Mouse (Mus musculus) midbrain, embryonic 16.5 days (tissue): ENCODE data around the gene Ypel2. TPM values are rescaled to one million over a fixed set of nuclear protein-coding genes. Genes with fewer than 3 reads are reported as not detected.

ENCODE experiments used
- ATAC-seq: fragments of 200-750 bp; cut with Nextera tagmentation; 2 replicates; pipeline ENCODE4 v1.8.0; 2017; ENCODE audit warnings: moderate TSS enrichment
- H3K27ac ChIP-seq: fragments of 300-500 bp; sonication (generic); 2 replicates; pipeline ENCODE4 v1.5.1; 2014; ENCODE audit warnings: mild to moderate bottlenecking, low read length, mixed read lengths
- H3K27me3 ChIP-seq: fragments of 300-500 bp; sonication (generic); 2 replicates; pipeline ENCODE4 v1.6.1; 2014; ENCODE audit warnings: low read depth, low read length, mixed read lengths; ENCODE audit not compliant: control insufficient read depth, insufficient read depth
- H3K36me3 ChIP-seq: fragments of 300-500 bp; sonication (generic); 2 replicates; pipeline ENCODE4 v1.6.1; 2014; ENCODE audit warnings: mild to moderate bottlenecking, low read length, moderate library complexity, mixed read lengths; ENCODE audit not compliant: control insufficient read depth, insufficient read depth
- H3K4me1 ChIP-seq: fragments of 300-500 bp; sonication (generic); 2 replicates; pipeline ENCODE4 v1.6.1; 2014; ENCODE audit warnings: mild to moderate bottlenecking, low read length, mixed read lengths; ENCODE audit not compliant: control insufficient read depth, insufficient read depth
- H3K4me2 ChIP-seq: fragments of 300-500 bp; sonication (generic); 2 replicates; pipeline ENCODE4 v1.6.1; 2014; ENCODE audit warnings: mild to moderate bottlenecking, low read length, mixed read lengths
- H3K4me3 ChIP-seq: fragments of 300-500 bp; sonication (generic); 2 replicates; pipeline ENCODE4 v1.5.1; 2014; ENCODE audit warnings: low read depth, mild to moderate bottlenecking, low read length, moderate library complexity, mixed read lengths
- H3K9ac ChIP-seq: fragments of 300-500 bp; sonication (generic); 2 replicates; pipeline ENCODE4 v1.6.1; 2014; ENCODE audit warnings: low read depth, low read length, mixed read lengths
- H3K9me3 ChIP-seq: fragments of 300-500 bp; sonication (generic); replicated peaks from 2 replicates; pipeline ENCODE4 v1.6.1; 2014; ENCODE audit warnings: mild to moderate bottlenecking, low read length, mixed read lengths; ENCODE audit not compliant: control insufficient read depth, poor library complexity, severe bottlenecking
- WGBS: fragments of 180-500 bp; shearing (Covaris S2); extraction: QIAGEN DNeasy Blood & Tissue Kit; methylation state at CpG from one replicate; pipeline ENCODE4 v1.1.7; 2014; 5-methylcytosine and 5-hydroxymethylcytosine counted together
- polyA plus RNA-seq: library from polyadenylated mRNA; unstranded; fragments of >200 nt; fragmentation: Nextera tagmentation; extraction: Ambion mirVana; gene quantifications from 2 replicates; pipeline ENCODE4 v1.2.1, GENCODE M21; 2015

Gene Ypel2
- polyA plus RNA-seq, 1 experiment from 2014 or later: 6.5 TPM

- no peaks in the 10 kb centered on the region for H3K9me3 ChIP-seq
- H3K27ac ChIP-seq: no peak overlapping the region
- ATAC-seq: no peak
- H3K4me1 ChIP-seq: peaks cover 3% of the 10 kb centered on the region
- H3K27me3 ChIP-seq: no peaks in the 10 kb centered on the region
- WGBS: 55% methylated on average over 8 of the region's 8 CpGs
- H3K9ac ChIP-seq: no peak overlapping the region
- H3K4me3 ChIP-seq: no peak overlapping the region
- H3K4me2 ChIP-seq: no peak overlapping the region
- H3K36me3 ChIP-seq: no peaks in the 10 kb centered on the region
Observed at GRCm38 (mm10) chr11:86951672-86952071, 41.8 kb downstream of the Ypel2 start.

- H3K36me3 ChIP-seq: no peaks in the 10 kb centered on the region
- no peak overlapping the region for H3K27ac ChIP-seq
- no peak for ATAC-seq
- peaks cover 5% of the 10 kb centered on the region for H3K4me1 ChIP-seq
- no peak overlapping the region for H3K9ac ChIP-seq
- H3K9me3 ChIP-seq: no peaks in the 10 kb centered on the region
- no peak overlapping the region for H3K4me2 ChIP-seq
- 74% methylated on average over 3 of the region's 3 CpGs for WGBS
- no peak overlapping the region for H3K4me3 ChIP-seq
- H3K27me3 ChIP-seq: no peaks in the 10 kb centered on the region
Observed at GRCm38 (mm10) chr11:86950491-86950890, 43.0 kb downstream of the Ypel2 start.

- no peak overlapping the region for H3K4me2 ChIP-seq
- no peak overlapping the region for H3K4me3 ChIP-seq
- WGBS: 66% methylated on average over 9 of the region's 9 CpGs
- no peaks in the 10 kb centered on the region for H3K27me3 ChIP-seq
- no peak overlapping the region for H3K9ac ChIP-seq
- H3K27ac ChIP-seq: no peak overlapping the region
- no peaks in the 10 kb centered on the region for H3K9me3 ChIP-seq
- H3K36me3 ChIP-seq: no peaks in the 10 kb centered on the region
- peaks cover 5% of the 10 kb centered on the region for H3K4me1 ChIP-seq
- ATAC-seq: no peak
Observed at GRCm38 (mm10) chr11:86949951-86950441, 43.5 kb downstream of the Ypel2 start.

- H3K4me1 ChIP-seq: peaks cover 5% of the 10 kb centered on the region
- H3K27me3 ChIP-seq: no peaks in the 10 kb centered on the region
- 34% methylated on average over 6 of the region's 6 CpGs for WGBS
- no peak overlapping the region for H3K4me3 ChIP-seq
- no peak overlapping the region for H3K9ac ChIP-seq
- ATAC-seq: no peak
- no peak overlapping the region for H3K4me2 ChIP-seq
- H3K27ac ChIP-seq: no peak overlapping the region
- no peaks in the 10 kb centered on the region; the same call in 1 of the 2 replicates for H3K36me3 ChIP-seq
- H3K9me3 ChIP-seq: no peaks in the 10 kb centered on the region
Observed at GRCm38 (mm10) chr11:86946644-86947195, 46.8 kb downstream of the Ypel2 start.

- Histone ChIP-seq H3K27me3 (no peaks in the 10 kb centered on the region), H3K4me3 (no peak overlapping the region), H3K4me1 (peaks cover 5% of the 10 kb centered on the region), H3K9me3 (no peaks in the 10 kb centered on the region), H3K36me3 (no peaks in the 10 kb centered on the region; the same call in 1 of the 2 replicates), H3K9ac (no peak overlapping the region), H3K4me2 (no peak overlapping the region), H3K27ac (no peak overlapping the region)
- WGBS: 88% methylated on average over 6 of the region's 6 CpGs
- no peak for ATAC-seq
Observed at GRCm38 (mm10) chr11:86945933-86946332, 47.6 kb downstream of the Ypel2 start.

- WGBS: 85% methylated on average over 8 of the region's 8 CpGs
- no peaks in the 10 kb centered on the region for H3K27me3 ChIP-seq
- H3K4me3 ChIP-seq: no peak overlapping the region
- no peak overlapping the region for H3K9ac ChIP-seq
- peaks cover 3% of the 10 kb centered on the region for H3K4me1 ChIP-seq
- no peaks in the 10 kb centered on the region; the same call in 1 of the 2 replicates for H3K36me3 ChIP-seq
- H3K27ac ChIP-seq: no peak overlapping the region
- no peaks in the 10 kb centered on the region for H3K9me3 ChIP-seq
- ATAC-seq: no peak
- no peak overlapping the region for H3K4me2 ChIP-seq
Observed at GRCm38 (mm10) chr11:86945058-86945457, 48.4 kb downstream of the Ypel2 start.

GRCm38 (mm10) chr11:86944539-86944938 lies 49.0 kb downstream of the Ypel2 start:
- 84% methylated on average over 8 of the region's 8 CpGs for WGBS
- no peak overlapping the region for H3K27ac ChIP-seq
- H3K4me1 ChIP-seq: peaks cover 2% of the 10 kb centered on the region; the same call in 1 of the 2 replicates
- no peaks in the 10 kb centered on the region; the same call in 1 of the 2 replicates for H3K36me3 ChIP-seq
- H3K4me2 ChIP-seq: no peak overlapping the region
- H3K27me3 ChIP-seq: no peaks in the 10 kb centered on the region
- H3K9me3 ChIP-seq: no peaks in the 10 kb centered on the region
- ATAC-seq: no peak
- no peak overlapping the region for H3K9ac ChIP-seq
- H3K4me3 ChIP-seq: no peak overlapping the region

GRCm38 (mm10) chr11:86941904-86942303 lies 51.6 kb downstream of the Ypel2 start:
- H3K9ac ChIP-seq: no peak overlapping the region
- 89% methylated on average over 8 of the region's 8 CpGs for WGBS
- no peak overlapping the region for H3K4me2 ChIP-seq

GRCm38 (mm10) chr11:86939503-86939902 lies 54.0 kb downstream of the Ypel2 start:
- WGBS: 89% methylated on average over 6 of the region's 6 CpGs
- ATAC-seq: no peak

More at GRCm38 (mm10) chr11:86941904-86942303, 51.6 kb downstream of the Ypel2 start:
- peaks cover 2% of the 10 kb centered on the region; the same call in 1 of the 2 replicates for H3K4me1 ChIP-seq
- H3K9me3 ChIP-seq: no peaks in the 10 kb centered on the region
- no peaks in the 10 kb centered on the region; the same call in 1 of the 2 replicates for H3K36me3 ChIP-seq
- H3K4me3 ChIP-seq: no peak overlapping the region
- no peaks in the 10 kb centered on the region for H3K27me3 ChIP-seq
- H3K27ac ChIP-seq: no peak overlapping the region
- ATAC-seq: no peak

More at GRCm38 (mm10) chr11:86939503-86939902, 54.0 kb downstream of the Ypel2 start:
- Histone ChIP-seq H3K9ac (no peak overlapping the region), H3K4me2 (no peak overlapping the region), H3K4me3 (no peak overlapping the region), H3K36me3 (no peaks in the 10 kb centered on the region; the same call in 1 of the 2 replicates), H3K27ac (no peak overlapping the region), H3K27me3 (no peaks in the 10 kb centered on the region), H3K4me1 (no peaks in the 10 kb centered on the region), H3K9me3 (no peaks in the 10 kb centered on the region)
